Comparison of ENCODE assay signal across 10 mouse cellular contexts in genomic region chr7:125478391-125478984, GRCm38 (mm10). TPM values are rescaled to one million over a fixed set of nuclear protein-coding genes. Genes with fewer than 3 reads are reported as not detected.
DNase-seq lines count a peak whose midpoint lies in the region; ATAC-seq and TF ChIP-seq lines count a peak whose summit lies in the region.
"Had no signal": no experiment of that assay in that cellular context is flagged by ENCODE, and none has a peak within 500 bp of the region (broad histone marks: within the 10 kb centered on the region; RNA-seq: fewer than 3 reads in every experiment).

No protein-coding gene starts in this region.

- WGBS in intestine, postnatal 0 days, result 51% methylated on average over 7 of the region's 7 CpGs
- 38% methylated on average over 7 of the region's 7 CpGs for WGBS in lung, adult 2 months

- H3K9me3 ChIP-seq in intestine, postnatal 0 days (ENCODE audit: control insufficient read depth), result no peaks in the 10 kb centered on the region
- H3K9me3 ChIP-seq: hindbrain, embryonic 15.5 days; midbrain, embryonic 15.5 days had no signal

- peak; percentile 55 to 84 for DNase-seq in adrenal gland, adult (ENCODE audit: inconsistent age in 2 of 2, low spot score in 1 of 2)
- no peak for DNase-seq in adrenal gland, postnatal 4 days (ENCODE audit: low spot score in 2 of 2)
- DNase-seq in NIH3T3 (ENCODE audit: low read depth), result peak; percentile 18
- peak; percentile 35 for DNase-seq in lung, adult 2 months
- DNase-seq in layer of hippocampus, postnatal 10 days (ENCODE audit: low spot score in 2 of 2), result no peak
- no peak for DNase-seq in spleen, adult 18-20 months
- DNase-seq in cerebellum, postnatal 4 days (ENCODE audit: low spot score in 2 of 2), result no peak

- H3K36me3 ChIP-seq in intestine, postnatal 0 days (ENCODE audit: control insufficient read depth, insufficient read depth), result peaks cover 23% of the 10 kb centered on the region; the same call in 1 of the 2 replicates

- H3K4me3 ChIP-seq in intestine, postnatal 0 days (ENCODE audit: low read depth, low read length), result no peak overlapping the region
- no peak overlapping the region for H3K4me3 ChIP-seq in lung, adult 2 months (replicated peaks; ENCODE audit: extremely low read depth, low read depth, low read length)
- H3K4me3 ChIP-seq: hindbrain, embryonic 15.5 days; midbrain, embryonic 15.5 days had no signal

- peak; percentile 34; the same call in 1 of the 2 replicates for ATAC-seq in intestine, postnatal 0 days
- ATAC-seq: midbrain, embryonic 15.5 days had no signal

- no peaks in the 10 kb centered on the region for H3K27me3 ChIP-seq in intestine, postnatal 0 days (replicated peaks; ENCODE audit: control insufficient read depth, insufficient read depth, low read length)
- H3K27me3 ChIP-seq: hindbrain, embryonic 15.5 days; midbrain, embryonic 15.5 days had no signal

- no peak overlapping the region for H3K9ac ChIP-seq in intestine, postnatal 0 days (ENCODE audit: low read depth, low read length)
- H3K9ac ChIP-seq: hindbrain, embryonic 15.5 days; midbrain, embryonic 15.5 days had no signal

- H3K4me1 ChIP-seq in intestine, postnatal 0 days (replicated peaks; ENCODE audit: control insufficient read depth, insufficient read depth, low read length), result no peaks in the 10 kb centered on the region
- H3K4me1 ChIP-seq in lung, adult 2 months (ENCODE audit: control insufficient read depth, insufficient read depth, low read length), result peaks cover 14% of the 10 kb centered on the region

- H3K27ac ChIP-seq in intestine, postnatal 0 days (ENCODE audit: low read depth, low read length), result peak overlapping the region; percentile 21; the same call in 1 of the 2 replicates
- H3K27ac ChIP-seq: hindbrain, embryonic 15.5 days; midbrain, embryonic 15.5 days had no signal

- H3K4me2 ChIP-seq in intestine, postnatal 0 days (replicated peaks; ENCODE audit: low read depth), result no peak overlapping the region
- H3K4me2 ChIP-seq: hindbrain, embryonic 15.5 days; midbrain, embryonic 15.5 days had no signal

- TF ChIP-seq CTCF in intestine, postnatal 0 days (IDR thresholded peaks at IDR 0.05; ENCODE audit: low read depth), result no peak
- no peak for TF ChIP-seq CTCF in lung, adult 2 months (IDR thresholded peaks at IDR 0.05; ENCODE audit: insufficient read depth, low read length)

- no peak for TF ChIP-seq POLR2A in lung, adult 2 months (IDR thresholded peaks at IDR 0.05; ENCODE audit: borderline replicate concordance, extremely low read depth, low read depth, low read length)

RNA-seq across cellular contexts. Expression of gene Nsmce1, which starts 12.9 kb away (rescaled TPM):
- 10 to 100 TPM; 59.7 to 60.0 TPM for total RNA-seq in adrenal gland, postnatal 4 days (2021)
- polyA plus RNA-seq in intestine, postnatal 0 days (2015; fragmentation: Nextera tagmentation; extraction: Ambion mirVana), result 84.5 and 87.9 TPM in 2 replicates
- 35.5 and 38.0 TPM in 2 replicates for polyA plus RNA-seq in lung, adult 2 months (2012; rRNA removed)
- 10 to 100 TPM; 25.6 to 28.9 TPM for total RNA-seq in layer of hippocampus, postnatal 10 days (2021)

RNA-seq across cellular contexts. Expression of gene Kdm8, which starts 34.0 kb away (rescaled TPM):
- 1 to 10 TPM; 7.0 to 9.1 TPM for total RNA-seq in adrenal gland, postnatal 4 days (2021)
- polyA plus RNA-seq in intestine, postnatal 0 days (2015; fragmentation: Nextera tagmentation; extraction: Ambion mirVana), result 3.3 and 3.5 TPM in 2 replicates
- 4.6 and 6.0 TPM in 2 replicates for polyA plus RNA-seq in lung, adult 2 months (2012; rRNA removed)
- 1 to 10 TPM; 3.3 to 3.9 TPM for total RNA-seq in layer of hippocampus, postnatal 10 days (2021)

Comparison
In these comparisons a context has a peak if more than half of its experiments do, and no peak if none do; other contexts are left out.
1. DNase-seq: peak in adrenal gland, adult (2 of 2), NIH3T3 (single experiment) and lung, adult 2 months (single experiment); none in adrenal gland, postnatal 4 days (0 of 2), layer of hippocampus, postnatal 10 days (0 of 2), spleen, adult 18-20 months (0 of 2) and cerebellum, postnatal 4 days (0 of 2).